Mouse (Mus musculus): ENCODE measurements at regions not wholly inside any gene's neighbourhood (a gene's known extent, or its start where the extent isn't known, plus 50 kb on each side); places are given as distances from the start of the nearest gene placed in this dataset.

DNA sequence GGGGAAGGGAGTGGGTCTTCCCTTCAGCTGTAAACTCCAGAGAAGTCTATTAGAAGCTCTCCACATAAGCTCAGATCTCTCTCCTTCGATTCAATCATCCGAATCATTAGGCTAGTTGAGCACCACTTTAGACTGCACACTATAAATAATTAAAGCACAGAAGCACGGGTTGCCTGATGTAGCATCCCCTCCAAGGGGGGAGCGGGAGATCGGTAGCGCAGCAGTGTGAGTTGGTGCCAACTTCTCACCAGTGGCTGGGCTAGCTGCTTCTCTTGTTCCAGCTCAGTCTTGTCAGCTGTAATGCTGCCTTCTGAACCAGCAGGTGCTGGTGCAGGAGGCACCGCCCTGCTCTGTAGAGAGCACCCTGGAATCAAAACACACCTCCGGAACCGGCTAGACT is 78.6 kb downstream of the A830031A19Rik start:
- intact Hi-C loops (cut with DNase I) = no loop called here
- no peak for DNase-seq

DNA sequence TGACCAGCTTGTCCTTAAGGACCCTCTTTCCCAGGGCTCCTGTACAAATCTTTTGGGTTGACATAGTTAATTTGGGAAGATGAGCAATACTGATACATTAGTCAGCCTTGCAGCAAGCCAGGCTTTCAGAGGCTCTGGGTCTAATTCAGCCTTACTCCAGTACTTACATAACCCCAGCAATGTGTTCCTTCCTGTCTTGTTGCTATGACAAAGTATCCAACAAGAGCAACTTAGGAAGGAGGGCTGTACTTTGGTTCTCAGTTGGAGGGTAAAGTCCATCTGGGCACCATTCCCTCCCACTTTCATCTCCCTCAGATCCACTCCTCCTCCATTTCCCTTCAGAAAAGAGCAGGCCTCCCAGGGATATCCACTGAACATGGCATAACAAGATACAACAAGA is 80.7 kb downstream of the A830031A19Rik start:
- no peak for DNase-seq
- intact Hi-C loops (cut with DNase I) = no loop called here

DNA sequence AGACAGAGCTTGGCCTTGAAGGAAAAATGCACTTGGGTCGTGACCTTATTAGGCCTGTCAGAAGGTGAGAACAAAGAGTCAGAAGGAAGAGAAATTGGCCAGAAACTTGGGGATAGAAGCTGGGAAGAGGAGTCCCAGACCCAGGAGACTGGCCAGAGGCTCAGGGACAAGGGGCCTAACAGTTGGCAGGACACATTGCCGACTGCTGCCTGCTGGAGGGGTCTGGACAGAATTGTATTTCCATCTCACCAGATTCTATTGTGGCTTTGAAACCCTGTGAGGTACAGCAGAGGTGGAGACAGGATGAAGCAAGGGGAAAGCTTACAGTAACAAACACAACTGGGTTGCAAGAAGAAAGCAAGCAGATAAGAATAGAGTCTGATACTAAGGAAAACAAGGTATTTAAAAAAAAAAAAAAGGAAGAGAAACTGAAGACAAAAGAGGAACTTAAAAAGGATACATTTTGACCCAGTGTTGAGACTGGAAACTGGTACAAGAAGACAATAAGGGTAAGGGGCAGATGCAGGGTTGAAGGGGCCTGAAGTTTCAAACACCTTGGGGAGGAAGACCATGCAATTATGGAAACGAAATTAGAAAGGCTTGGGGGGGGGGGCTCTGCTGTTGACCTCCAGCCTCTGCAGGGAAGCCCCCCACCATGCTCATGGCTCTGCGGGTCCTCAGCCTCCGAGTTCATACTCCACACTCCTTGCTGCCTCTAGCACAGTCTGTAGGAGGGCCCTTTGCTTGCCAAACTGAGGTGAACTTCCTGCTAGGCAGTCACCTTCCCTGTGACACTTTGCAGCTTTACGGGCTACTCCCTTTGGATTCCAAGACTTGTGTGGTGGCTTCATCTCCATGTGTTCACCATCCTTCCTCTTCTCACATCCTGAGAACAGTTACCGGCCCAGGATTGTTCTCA is 87.1 kb downstream of the A830031A19Rik start:
- DNase-seq = no peak
- intact Hi-C loops (cut with DNase I) = no loop called here

DNA sequence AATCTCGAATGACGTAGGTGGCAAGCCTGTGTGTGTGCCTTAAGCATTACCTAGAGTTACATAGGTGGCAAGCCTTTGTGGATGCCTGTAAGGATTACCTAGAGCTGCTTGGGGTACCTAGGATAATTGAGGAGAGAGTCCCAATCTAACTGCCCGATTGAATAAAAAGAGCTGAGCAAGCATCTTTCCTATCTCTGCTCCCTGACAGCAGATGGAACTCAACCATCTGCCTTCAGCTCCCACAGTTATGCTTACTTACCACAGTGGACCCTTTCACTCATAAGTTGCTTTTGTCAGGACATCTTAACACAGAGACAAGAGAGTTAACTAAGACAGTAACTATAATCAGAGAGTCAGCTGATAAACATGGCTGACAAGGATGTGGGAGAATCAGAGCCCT is 89.6 kb downstream of the A830031A19Rik start:
- DNase-seq = no peak
- intact Hi-C loops (cut with DNase I) = no loop called here

DNA sequence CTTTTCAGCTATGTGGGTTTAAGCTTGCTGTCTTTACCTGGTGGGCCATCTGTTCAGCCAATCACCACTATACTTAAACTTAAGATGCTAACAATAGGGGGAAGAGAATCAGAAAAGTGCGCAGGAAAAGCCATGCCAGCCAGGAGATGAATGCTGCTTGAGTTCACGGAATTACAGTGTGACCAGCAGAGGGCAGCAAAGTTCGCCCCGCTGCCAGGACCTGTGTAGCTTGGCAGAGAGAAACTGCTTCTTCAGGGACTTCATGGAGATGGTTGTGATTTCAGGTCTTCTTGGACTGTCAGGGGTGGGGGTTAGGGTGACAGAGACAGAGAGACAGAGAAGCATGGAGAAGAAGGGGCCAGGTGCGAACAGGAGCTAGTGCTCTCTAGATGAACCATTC is 84.3 kb upstream of the Papolg start:
- intact Hi-C loops (cut with DNase I) = no loop called here
- peak; percentile 74 for DNase-seq

DNA sequence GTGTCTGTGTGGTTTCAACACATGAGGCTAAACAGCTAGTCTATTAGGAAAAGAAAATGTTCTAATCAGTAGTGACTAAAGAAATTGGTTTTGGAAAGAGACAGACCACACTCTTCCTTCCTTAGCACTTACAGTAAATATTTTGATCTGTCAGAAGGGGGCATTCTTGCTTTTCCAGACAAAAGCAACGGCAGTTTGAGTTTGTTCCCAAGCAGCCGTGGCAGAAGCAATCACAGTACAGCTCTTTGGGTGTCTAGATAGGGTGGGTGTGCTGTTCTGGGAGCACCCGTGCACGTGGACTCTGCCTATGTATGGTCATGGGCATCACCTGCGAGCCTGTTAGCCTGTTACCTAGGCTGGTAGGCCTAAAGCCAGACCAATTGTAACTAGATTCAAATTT is 83.2 kb upstream of the Papolg start:
- no peak for DNase-seq
- intact Hi-C loops (cut with DNase I) = no loop called here

DNA sequence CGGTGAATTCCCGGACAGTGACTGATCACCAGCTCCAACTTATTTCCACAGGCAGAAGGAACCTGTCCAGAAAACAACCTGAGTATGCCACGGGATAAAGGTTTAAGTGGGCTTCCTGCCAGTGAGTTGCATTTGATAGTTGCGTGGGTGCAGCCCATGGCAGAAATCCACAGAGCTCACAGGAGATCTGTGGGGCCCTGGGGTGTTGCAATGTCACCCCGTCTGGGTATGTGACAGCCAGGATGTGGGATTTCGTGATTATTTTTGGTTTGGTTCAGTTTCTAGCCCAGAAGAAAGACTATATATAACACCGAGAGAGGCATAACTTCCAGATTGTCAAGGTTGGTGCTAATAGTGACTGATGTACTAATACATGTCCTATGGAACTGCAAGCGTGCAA is 82.0 kb upstream of the Papolg start:
- intact Hi-C loops (cut with DNase I) = no loop called here
- no peak for DNase-seq

DNA sequence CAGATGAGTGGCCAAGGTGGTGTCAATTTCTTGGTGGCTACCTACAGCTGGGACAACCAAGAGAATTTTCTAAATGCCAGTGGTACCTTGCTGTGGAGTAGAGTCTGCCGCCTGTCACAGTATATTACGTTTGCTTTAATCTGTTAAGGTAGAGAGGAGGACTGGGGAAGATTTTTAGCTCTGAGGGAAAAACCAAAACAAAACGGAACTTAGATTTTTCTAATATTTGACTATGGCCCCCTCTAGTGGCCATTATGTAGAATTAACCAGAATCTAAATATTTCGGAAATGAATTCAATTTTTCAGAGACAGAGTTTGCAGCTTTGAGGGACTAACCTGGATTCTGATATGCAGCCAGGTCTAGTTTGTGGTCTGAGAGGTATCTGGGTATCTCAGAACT is 59.3 kb upstream of the Papolg start:
- DNase-seq = no peak
- intact Hi-C loops (cut with DNase I) = loop anchor here (1.0 to 10.0 kb wide), 2 partner anchors 100 to 276 kb away; no protein-coding TSS in a partner anchor

DNA sequence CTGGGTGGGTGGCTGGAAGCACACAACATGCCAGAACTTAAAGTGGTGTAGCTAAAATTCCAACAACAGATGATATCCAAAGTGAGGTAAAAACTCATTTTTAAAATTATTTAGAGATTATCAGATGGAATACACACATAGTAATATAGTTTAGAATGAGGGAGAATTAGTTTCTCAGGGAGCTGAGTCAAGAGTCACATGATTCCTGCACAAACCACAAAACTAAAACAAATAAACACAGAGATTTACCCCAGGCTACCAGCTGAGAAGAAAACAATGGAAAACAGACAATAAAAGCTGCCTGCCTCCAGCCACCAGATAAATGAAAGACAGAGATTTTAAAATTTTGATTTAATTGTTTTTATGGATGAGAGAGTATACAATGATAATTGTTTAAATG is 50.9 kb upstream of the Papolg start:
- intact Hi-C loops (cut with DNase I) = no loop called here

More for the DNA sequence above, 50.9 kb upstream of the Papolg start:
- no peak for DNase-seq

Data from heart, postnatal 14 days (tissue).